Mouse (Mus musculus) forebrain, embryonic 10.5 days (tissue): Measurements from ENCODE around the gene Tmem230. TPM values are rescaled to one million over a fixed set of nuclear protein-coding genes. Genes with fewer than 3 reads are reported as not detected.

ENCODE experiments used
- DNase-seq: peaks from one replicate; pipeline ENCODE4 v3.0.0-alpha.2; 2017; ENCODE audit warnings: low spot score; ENCODE audit errors: extremely low spot score
- H3K27ac ChIP-seq: fragments of 300-500 bp; sonication (generic); 2 replicates; pipeline ENCODE4 v1.5.1; 2016; ENCODE audit warnings: mild to moderate bottlenecking
- H3K27me3 ChIP-seq: fragments of 300-500 bp; sonication (generic); 2 replicates; pipeline ENCODE4 v1.6.1; 2016; ENCODE audit warnings: mild to moderate bottlenecking; ENCODE audit not compliant: poor library complexity, severe bottlenecking
- H3K36me3 ChIP-seq: fragments of 300-500 bp; sonication (generic); replicated peaks from 2 replicates; pipeline ENCODE4 v1.6.1; 2016; ENCODE audit warnings: mild to moderate bottlenecking, moderate library complexity
- H3K4me1 ChIP-seq: fragments of 300-500 bp; sonication (generic); 2 replicates; pipeline ENCODE4 v1.6.1; 2016
- H3K4me3 ChIP-seq: fragments of 300-500 bp; sonication (generic); 2 replicates; pipeline ENCODE4 v1.5.1; 2016; ENCODE audit warnings: mild to moderate bottlenecking, moderate library complexity
- H3K9me3 ChIP-seq: fragments of 300-500 bp; sonication (generic); 2 replicates; pipeline ENCODE4 v1.6.1; 2016; ENCODE audit warnings: mild to moderate bottlenecking, moderate library complexity
- WGBS: fragments of 180-500 bp; shearing (Covaris S2); methylation state at CpG from one replicate; pipeline ENCODE4 v1.1.7; 2016; 5-methylcytosine and 5-hydroxymethylcytosine counted together
- polyA plus RNA-seq: library from polyadenylated mRNA; unstranded; fragments of >200 nt; fragmentation: Nextera tagmentation; extraction: Ambion mirVana; gene quantifications from 2 replicates; pipeline ENCODE4 v1.2.1, GENCODE M21; 2016

Gene Tmem230
- polyA plus RNA-seq, 1 experiment from 2014 or later = 36.1 TPM

DNA sequence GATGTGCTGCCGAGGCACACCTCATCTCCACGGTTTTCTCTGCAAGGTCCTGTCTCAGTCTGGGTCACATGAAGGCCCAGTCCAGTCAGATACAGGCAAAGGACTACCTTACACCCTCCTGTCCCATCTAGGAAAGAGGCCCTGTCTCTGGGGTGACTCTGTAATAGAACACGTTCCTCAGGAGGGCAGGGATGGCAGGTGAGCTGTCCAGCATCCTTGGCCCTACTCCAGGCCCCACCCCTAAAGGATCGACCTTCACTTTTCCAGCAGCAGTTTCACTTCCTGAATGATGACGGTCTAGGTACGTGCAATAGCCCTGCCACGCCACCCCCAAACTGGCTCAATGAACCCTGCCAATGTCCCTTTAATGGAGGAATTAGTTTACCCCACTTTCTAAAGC is 11.6 kb downstream of the Tmem230 start:
- no peaks in the 10 kb centered on the region for H3K27me3 ChIP-seq
- no peak overlapping the region for H3K27ac ChIP-seq
- 78% methylated on average over 7 of the region's 7 CpGs for WGBS
- peaks cover 11% of the 10 kb centered on the region; the same call in 1 of the 2 replicates for H3K4me1 ChIP-seq
- no peak for DNase-seq
- no peaks in the 10 kb centered on the region for H3K9me3 ChIP-seq
- no peak overlapping the region for H3K4me3 ChIP-seq
- H3K36me3 ChIP-seq = peaks cover 3% of the 10 kb centered on the region; the same call in 1 of the 2 replicates

DNA sequence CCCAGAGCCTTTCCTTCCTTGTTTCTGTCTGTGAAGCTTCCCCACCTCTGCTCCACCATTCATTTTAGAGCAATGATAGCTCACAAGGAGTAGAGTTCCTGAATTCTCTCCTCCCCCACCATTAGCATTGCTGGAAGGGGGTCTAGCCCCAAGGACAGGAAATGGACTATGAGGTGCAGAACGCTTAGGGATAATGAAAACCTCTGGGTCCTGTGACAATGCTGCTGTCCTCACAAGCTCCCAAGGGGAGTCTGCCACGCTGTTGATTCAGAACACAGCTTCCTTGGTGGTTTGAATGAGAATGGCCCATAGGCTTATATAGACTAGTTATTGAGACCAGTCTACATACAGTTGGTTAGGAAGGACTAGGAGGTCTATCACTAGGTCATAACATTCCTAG is 12.3 kb downstream of the Tmem230 start:
- H3K9me3 ChIP-seq = no peaks in the 10 kb centered on the region
- no peaks in the 10 kb centered on the region for H3K27me3 ChIP-seq
- no peak overlapping the region for H3K27ac ChIP-seq
- no peak overlapping the region for H3K4me3 ChIP-seq
- DNase-seq = no peak
- no peaks in the 10 kb centered on the region for H3K36me3 ChIP-seq
- 58% methylated on average over 2 of the region's 2 CpGs for WGBS
- H3K4me1 ChIP-seq = peaks cover 11% of the 10 kb centered on the region; the same call in 1 of the 2 replicates

DNA sequence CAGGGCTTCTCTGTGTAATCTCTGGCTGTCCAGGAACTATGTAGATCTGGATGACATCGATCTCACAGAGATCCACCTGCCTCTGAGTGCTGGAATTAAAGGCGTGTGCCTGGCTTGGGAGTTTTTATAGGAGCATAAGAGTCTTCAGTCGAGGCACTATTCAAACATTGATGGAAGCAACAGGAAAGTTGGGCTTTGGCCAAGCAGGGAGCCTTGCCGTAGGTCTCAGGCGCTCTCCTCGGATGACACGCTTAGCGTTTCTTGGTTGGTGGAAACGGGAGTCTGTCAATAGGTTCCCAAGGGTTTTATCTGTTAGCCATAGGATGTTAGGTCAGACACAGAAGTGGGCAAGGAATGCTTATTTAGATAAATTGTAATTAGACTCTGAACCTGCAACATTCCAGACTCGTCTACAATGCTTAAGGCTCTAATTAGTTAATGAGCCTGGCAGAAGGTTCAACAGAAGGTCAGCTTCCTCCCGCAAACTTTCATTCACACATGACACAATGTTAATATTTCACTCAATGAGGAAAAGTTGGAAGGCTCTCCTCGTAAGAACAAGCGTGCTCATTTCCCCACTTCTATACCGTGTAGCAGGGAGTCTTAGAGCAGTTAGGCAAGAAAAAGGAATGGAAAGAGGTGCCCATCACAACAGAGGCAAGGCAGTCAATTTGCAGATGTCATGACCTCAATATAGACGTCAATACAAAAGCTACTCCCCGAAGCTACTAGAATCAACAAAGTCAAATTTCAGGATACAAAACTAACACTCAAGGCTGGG is 13.4 kb downstream of the Tmem230 start:
- H3K36me3 ChIP-seq = no peaks in the 10 kb centered on the region
- no peaks in the 10 kb centered on the region for H3K27me3 ChIP-seq
- no peak for DNase-seq
- H3K27ac ChIP-seq = no peak overlapping the region
- 77% methylated on average over 16 of the region's 16 CpGs for WGBS
- H3K9me3 ChIP-seq = no peaks in the 10 kb centered on the region
- H3K4me1 ChIP-seq = peaks cover 11% of the 10 kb centered on the region; the same call in 1 of the 2 replicates
- H3K4me3 ChIP-seq = no peak overlapping the region

DNA sequence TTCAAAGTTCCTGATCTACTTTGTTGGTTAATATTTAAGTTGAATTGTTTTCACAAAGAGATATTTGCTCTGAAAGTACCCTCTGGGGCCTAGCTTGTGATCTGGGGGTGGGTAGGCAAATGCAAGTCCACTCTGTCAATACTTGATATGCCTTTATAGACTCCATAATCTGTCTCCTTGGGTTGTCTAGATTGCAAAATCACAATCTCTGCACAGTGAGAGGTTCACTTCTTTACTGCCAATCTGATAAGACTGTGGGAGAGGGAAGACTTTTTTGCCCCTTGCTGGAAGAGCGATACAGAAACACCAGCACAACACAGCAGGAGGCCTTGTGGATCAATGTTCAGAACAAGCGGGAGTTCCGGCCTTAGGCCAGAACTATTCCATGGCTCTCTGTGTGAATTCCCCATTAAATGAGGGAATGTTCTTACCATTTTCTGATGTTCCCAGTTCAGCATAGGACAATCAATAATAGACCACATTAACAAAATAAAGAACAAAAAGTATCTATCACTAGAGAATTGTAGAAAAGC is 15.1 kb downstream of the Tmem230 start:
- H3K36me3 ChIP-seq = no peaks in the 10 kb centered on the region
- H3K27ac ChIP-seq = no peak overlapping the region
- no peaks in the 10 kb centered on the region for H3K27me3 ChIP-seq
- H3K9me3 ChIP-seq = no peaks in the 10 kb centered on the region
- no peak for DNase-seq
- H3K4me3 ChIP-seq = no peak overlapping the region
- WGBS = 76% methylated on average over 3 of the region's 3 CpGs
- peaks cover 11% of the 10 kb centered on the region; the same call in 1 of the 2 replicates for H3K4me1 ChIP-seq

DNA sequence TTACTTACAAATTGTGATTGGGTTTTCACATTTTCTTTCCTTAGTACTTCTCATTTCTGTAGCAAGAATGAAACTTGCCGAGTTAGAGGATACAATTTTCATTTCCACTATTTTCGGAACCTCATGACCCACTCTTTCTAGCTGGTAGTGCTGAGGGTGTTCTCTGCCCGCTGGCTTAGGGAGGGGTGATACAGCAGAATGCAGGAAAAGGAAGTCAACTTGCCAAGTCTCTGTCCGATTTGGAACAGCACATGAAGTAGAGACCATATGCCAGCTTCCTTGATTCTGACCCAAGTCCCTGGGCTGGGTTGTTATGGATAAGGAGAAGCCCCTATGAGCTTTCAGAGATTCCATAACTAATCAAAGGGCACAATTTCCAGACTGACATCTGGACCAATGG is 23.2 kb downstream of the Tmem230 start:
- H3K4me3 ChIP-seq = no peak overlapping the region
- no peaks in the 10 kb centered on the region for H3K9me3 ChIP-seq
- 90% methylated on average over 4 of the region's 4 CpGs for WGBS
- no peak for DNase-seq
- H3K4me1 ChIP-seq = no peaks in the 10 kb centered on the region
- H3K27ac ChIP-seq = no peak overlapping the region
- no peaks in the 10 kb centered on the region for H3K36me3 ChIP-seq
- H3K27me3 ChIP-seq = no peaks in the 10 kb centered on the region

DNA sequence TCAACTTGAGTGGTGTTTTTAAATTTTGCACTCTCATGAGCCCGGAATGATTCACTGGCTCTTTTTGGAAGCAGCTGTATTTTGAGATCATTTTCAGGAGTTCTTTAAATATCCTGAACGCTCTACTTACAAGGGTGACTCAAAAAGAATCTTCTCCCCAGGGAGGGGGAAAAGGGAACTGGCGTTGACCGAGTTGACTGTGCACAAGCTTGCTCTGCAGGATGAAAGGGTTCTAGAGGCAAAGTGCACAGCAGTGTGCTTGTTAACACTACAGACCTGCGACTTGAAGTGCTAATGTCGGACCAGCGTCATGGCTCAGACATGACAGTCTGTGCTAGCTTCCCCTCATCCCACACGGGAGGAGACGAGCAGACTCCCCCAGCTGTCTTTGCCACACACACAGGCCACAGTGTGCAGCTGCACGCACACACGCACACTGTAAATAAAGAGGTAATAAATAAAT is 26.0 kb downstream of the Tmem230 start:
- no peak for DNase-seq
- 85% methylated on average over 11 of the region's 11 CpGs for WGBS
- Histone ChIP-seq H3K4me3 (no peak overlapping the region), H3K27ac (no peak overlapping the region), H3K9me3 (no peaks in the 10 kb centered on the region), H3K36me3 (no peaks in the 10 kb centered on the region), H3K27me3 (no peaks in the 10 kb centered on the region), H3K4me1 (no peaks in the 10 kb centered on the region)

DNA sequence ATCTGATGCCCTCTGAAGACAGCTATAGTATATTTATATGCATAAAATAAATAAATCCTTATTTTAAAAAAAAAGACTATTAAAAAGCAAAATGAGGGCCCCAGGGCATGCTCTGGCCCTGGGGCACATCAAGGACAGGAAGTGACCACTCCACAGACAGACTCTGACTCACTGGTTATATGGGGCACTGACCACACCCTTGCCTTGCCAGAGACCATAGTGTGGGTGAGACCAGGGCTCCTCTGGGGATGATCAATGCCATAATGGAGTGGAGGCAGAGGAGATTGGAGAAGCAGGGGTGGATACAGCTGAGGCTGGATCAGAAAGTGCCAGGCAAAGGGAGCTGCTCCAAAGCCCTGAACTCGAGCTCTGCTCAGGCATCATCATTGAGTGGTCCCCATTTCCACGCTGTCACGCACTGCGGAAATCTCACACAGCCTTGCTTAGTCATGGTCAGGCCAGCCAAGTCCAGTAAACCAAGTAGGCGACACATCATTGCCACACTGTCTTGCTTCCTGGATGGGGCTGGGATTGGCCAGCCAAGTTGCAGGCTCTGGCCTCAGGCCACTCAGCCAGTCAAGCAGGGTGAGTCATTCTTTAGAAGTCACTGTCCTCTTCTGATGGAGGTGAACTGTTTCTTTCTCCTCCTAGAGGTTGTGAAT is 35.5 kb downstream of the Tmem230 start:
- WGBS = 87% methylated on average over 5 of the region's 5 CpGs

DNA sequence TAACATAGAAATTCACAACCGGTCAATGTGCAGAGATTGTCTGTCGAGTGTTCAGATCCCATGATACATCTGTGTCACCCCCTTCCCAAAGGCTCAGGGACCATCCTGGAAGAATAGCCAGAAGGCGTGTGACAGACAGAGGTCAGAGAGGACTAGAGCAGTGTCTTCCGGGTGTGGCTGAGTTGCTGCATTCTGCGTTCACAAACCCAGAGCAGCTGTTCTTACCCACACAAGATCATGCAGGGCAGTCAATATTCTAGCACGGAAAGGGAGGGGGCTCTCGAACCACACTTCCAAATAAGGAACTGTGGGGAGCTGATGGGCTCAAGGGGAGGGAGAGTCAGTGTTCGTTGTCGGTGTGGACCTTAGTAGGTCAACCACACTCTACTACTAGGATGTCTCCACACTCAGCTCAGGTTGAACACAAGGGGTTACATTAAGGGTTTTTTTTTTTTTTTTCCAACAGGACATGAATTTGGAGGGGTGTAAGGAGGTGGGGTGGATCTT is 36.7 kb downstream of the Tmem230 start:
- Histone ChIP-seq H3K36me3 (no peaks in the 10 kb centered on the region), H3K4me1 (no peaks in the 10 kb centered on the region), H3K27me3 (no peaks in the 10 kb centered on the region), H3K9me3 (no peaks in the 10 kb centered on the region), H3K27ac (no peak overlapping the region), H3K4me3 (no peak overlapping the region)
- 89% methylated on average over 9 of the region's 9 CpGs for WGBS
- DNase-seq = no peak

More for the DNA sequence above, 35.5 kb downstream of the Tmem230 start:
- DNase-seq = no peak
- H3K27ac ChIP-seq = no peak overlapping the region
- H3K27me3 ChIP-seq = no peaks in the 10 kb centered on the region
- no peaks in the 10 kb centered on the region for H3K4me1 ChIP-seq
- H3K9me3 ChIP-seq = no peaks in the 10 kb centered on the region
- H3K4me3 ChIP-seq = no peak overlapping the region
- no peaks in the 10 kb centered on the region for H3K36me3 ChIP-seq

DNA sequence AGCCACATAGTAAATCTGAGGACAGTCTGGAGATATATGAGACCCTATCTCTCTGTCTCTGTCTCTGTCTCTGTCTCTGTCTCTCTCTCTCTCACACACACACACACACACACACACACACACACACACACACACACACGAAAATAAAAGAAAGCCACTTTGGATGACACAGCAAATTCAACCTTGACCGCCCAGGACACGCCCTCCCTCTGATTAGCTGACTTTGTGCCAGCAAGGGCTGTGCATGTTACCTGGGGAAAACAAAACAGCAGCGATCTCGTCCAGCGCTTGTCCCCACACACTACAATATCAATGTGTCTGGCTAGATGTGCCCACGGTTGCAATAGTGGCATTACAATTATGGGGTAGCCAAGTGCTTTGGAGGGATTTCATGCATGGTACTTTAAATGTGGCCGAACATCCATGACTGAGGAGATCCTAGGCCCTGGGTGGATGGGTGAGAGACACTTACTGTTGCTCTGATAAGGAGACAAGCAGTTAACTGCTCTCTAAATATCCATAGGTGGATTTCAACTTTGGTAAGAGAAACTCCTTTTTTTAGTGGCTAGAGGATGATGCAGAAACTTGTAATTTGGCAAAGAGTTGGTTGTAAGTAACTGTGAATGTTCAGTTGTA is 39.2 kb downstream of the Tmem230 start:
- Histone ChIP-seq H3K4me1 (no peaks in the 10 kb centered on the region), H3K9me3 (no peaks in the 10 kb centered on the region), H3K27me3 (no peaks in the 10 kb centered on the region), H3K4me3 (no peak overlapping the region), H3K36me3 (no peaks in the 10 kb centered on the region), H3K27ac (no peak overlapping the region)
- DNase-seq = no peak
- WGBS = 86% methylated on average over 8 of the region's 8 CpGs

DNA sequence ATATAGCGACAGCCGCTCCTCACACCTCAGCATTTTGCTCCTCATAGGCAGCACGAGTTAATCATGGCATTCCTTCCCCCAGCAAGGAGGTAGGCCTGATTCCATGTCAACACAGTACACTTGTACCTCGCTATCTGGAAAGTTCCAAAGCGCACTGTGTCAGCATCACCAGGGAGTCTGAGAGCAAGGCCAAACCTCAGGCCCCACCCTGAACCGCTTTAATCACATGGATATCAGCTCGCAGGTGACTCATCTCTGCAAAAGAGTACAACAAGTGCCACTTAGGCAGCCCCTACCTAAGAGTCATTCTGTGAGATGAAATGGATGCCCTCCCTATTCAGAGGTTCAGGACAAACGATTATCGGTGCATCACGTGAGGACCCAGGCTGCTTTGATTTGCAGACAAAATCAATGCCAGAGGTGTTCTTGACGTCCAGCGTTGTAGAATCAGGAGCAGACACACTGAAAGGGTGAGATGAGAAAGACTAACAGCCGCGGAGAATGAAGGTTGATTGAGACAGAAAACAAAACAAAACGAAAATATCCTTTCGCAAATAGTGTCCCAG is 41.2 kb downstream of the Tmem230 start:
- H3K36me3 ChIP-seq = no peaks in the 10 kb centered on the region
- WGBS = 85% methylated on average over 16 of the region's 16 CpGs

DNA sequence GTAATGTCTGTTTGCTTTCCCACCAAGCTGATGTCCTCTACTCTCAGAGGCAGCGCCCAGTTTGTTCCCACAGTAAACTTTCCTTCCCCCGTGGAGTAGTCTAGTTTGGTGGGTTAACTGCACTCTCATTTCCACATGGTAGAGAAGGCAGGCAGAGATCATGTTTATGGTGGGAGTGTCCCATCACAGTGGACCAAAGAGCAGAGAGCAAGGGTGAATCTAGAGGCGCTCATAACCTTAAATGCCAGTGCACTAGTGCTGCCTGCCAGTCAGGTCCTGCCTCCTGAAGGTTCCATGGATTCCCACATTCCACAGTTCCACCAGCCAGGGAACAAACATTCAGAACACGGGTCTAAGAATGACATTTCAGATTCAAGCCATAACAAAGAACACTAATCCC is 42.1 kb downstream of the Tmem230 start:
- H3K9me3 ChIP-seq = no peaks in the 10 kb centered on the region
- no peaks in the 10 kb centered on the region for H3K36me3 ChIP-seq
- WGBS = 87% methylated on average over 4 of the region's 4 CpGs
- no peak for DNase-seq
- H3K4me1 ChIP-seq = no peaks in the 10 kb centered on the region
- no peaks in the 10 kb centered on the region for H3K27me3 ChIP-seq
- no peak overlapping the region for H3K27ac ChIP-seq
- H3K4me3 ChIP-seq = no peak overlapping the region

More for the DNA sequence above, 41.2 kb downstream of the Tmem230 start:
- no peaks in the 10 kb centered on the region for H3K27me3 ChIP-seq
- DNase-seq = no peak
- H3K9me3 ChIP-seq = no peaks in the 10 kb centered on the region
- H3K4me3 ChIP-seq = no peak overlapping the region
- no peaks in the 10 kb centered on the region for H3K4me1 ChIP-seq
- no peak overlapping the region for H3K27ac ChIP-seq

DNA sequence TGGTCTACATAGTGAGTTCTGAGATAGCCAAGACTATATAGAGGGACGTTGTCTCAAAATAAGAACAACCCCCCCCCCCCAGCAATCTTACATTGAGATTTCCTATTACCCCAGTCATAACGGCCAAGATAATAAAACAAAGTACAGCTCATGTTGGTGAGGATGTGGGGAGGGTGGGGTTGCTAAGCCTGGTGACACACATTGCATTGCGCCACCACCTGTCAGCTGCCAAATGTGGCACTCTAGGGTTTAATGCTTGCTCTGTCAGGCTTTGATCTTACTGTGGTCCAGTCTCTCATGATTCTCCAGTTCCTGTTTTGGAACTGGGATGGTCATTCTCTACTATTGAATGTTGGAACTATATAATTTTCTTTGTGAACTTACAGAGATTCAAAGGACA is 43.8 kb downstream of the Tmem230 start:
- Histone ChIP-seq H3K27me3 (no peaks in the 10 kb centered on the region), H3K4me3 (no peak overlapping the region), H3K9me3 (no peaks in the 10 kb centered on the region), H3K27ac (no peak overlapping the region), H3K4me1 (peaks cover 1% of the 10 kb centered on the region), H3K36me3 (no peaks in the 10 kb centered on the region)
- WGBS = 90% methylated on average over 3 of the region's 3 CpGs
- DNase-seq = no peak
